In genomic region chr2:77949521-77949920, GRCm38 (mm10) we compare ENCODE assay signal across 16 mouse cellular contexts.
"Had no signal": no experiment of that assay in that cellular context is flagged by ENCODE, and none has a peak within 500 bp of the region (broad histone marks: within the 10 kb centered on the region; RNA-seq: fewer than 3 reads in every experiment).

No protein-coding gene starts in this region.

- H3K9ac ChIP-seq: neural tube, embryonic 13.5 days; neural tube, embryonic 15.5 days; stomach, embryonic 15.5 days had no signal

- DNase-seq: retina, postnatal 1 day; right cerebral cortex, adult 18-20 months; right cerebral cortex, postnatal 14 days; right cerebral cortex, postnatal 25 days; right cerebral cortex, postnatal 4 days; spleen, adult 18-20 months; thymus, adult 18-20 months; thymus, adult 2 months; thymus, postnatal 14 days; thymus, postnatal 25 days; thymus, postnatal 36 days; thymus, postnatal 4 days had no signal

- H3K36me3 ChIP-seq: neural tube, embryonic 13.5 days; neural tube, embryonic 15.5 days; stomach, embryonic 15.5 days had no signal

- H3K4me1 ChIP-seq: stomach, embryonic 15.5 days had no signal

- H3K9me3 ChIP-seq: neural tube, embryonic 13.5 days; neural tube, embryonic 15.5 days; stomach, embryonic 15.5 days had no signal

- H3K27ac ChIP-seq: neural tube, embryonic 13.5 days; neural tube, embryonic 15.5 days; stomach, embryonic 15.5 days; stomach, postnatal 0 days had no signal

- H3K27me3 ChIP-seq: neural tube, embryonic 13.5 days; neural tube, embryonic 15.5 days; stomach, embryonic 15.5 days had no signal

- H3K4me3 ChIP-seq: neural tube, embryonic 13.5 days; neural tube, embryonic 15.5 days; stomach, embryonic 15.5 days had no signal

- H3K4me2 ChIP-seq: neural tube, embryonic 13.5 days; neural tube, embryonic 15.5 days; stomach, embryonic 15.5 days had no signal
